In the genomic region with DNA sequence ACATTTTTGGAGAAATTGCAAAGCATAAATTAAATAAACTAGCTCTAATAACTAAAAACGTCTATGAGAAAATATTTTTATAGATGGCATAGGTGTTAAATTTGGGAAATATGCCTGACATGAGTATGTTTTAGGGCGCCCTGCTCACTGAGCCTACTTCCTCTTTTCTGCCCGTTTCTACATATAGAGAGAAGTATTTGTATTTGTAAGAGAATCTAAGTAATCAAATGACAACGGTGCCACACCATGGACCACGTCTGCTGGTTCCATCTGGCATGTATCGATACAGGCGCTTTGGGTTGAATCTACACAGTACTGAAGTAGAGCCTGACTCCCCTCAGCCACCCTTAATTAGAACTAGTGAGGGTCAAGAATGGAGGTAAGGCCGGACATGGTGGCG, we compare ENCODE assay signal across 23 mouse cellular contexts. TPM values are rescaled to one million over a fixed set of nuclear protein-coding genes. Genes with fewer than 3 reads are reported as not detected.
DNase-seq lines count a peak whose midpoint lies in the region; ATAC-seq and TF ChIP-seq lines count a peak whose summit lies in the region.
"Had no signal": no experiment of that assay in that cellular context is flagged by ENCODE, and none has a peak within 500 bp of the region (broad histone marks: within the 10 kb centered on the region; RNA-seq: fewer than 3 reads in every experiment).

No protein-coding gene starts in this region.

- no peak for TF ChIP-seq EP300 in MEL (IDR thresholded peaks at IDR 0.05; ENCODE audit: low read depth in 1 of 2, low read length in 2 of 2)

- peak; percentile 70 for ATAC-seq in granulocyte monocyte progenitor cell, adult 5-6 weeks (replicated peaks; ENCODE audit: poor library complexity, severe bottlenecking)
- ATAC-seq in midbrain, postnatal 0 days (ENCODE audit: low FRiP score), result no peak
- ATAC-seq: forebrain, embryonic 14.5 days; forebrain, postnatal 0 days; Patski had no signal

- H3K4me1 ChIP-seq in MEL (ENCODE audit: control insufficient read depth in 1 of 2, insufficient read depth in 2 of 2, low read length in 2 of 2), result peaks cover 0 to 3% of the 10 kb centered on the region in 2 experiments; a peak in 1 of 4 replicates
- no peaks in the 10 kb centered on the region for H3K4me1 ChIP-seq in midbrain, postnatal 0 days (ENCODE audit: insufficient read depth, low read length)
- H3K4me1 ChIP-seq: embryonic facial prominence, embryonic 12.5 days; embryonic facial prominence, embryonic 15.5 days; heart, embryonic 10.5 days; heart, embryonic 13.5 days; hindbrain, embryonic 12.5 days; hindbrain, embryonic 15.5 days had no signal

- no peak overlapping the region for H3K4me2 ChIP-seq in midbrain, postnatal 0 days (ENCODE audit: low read depth, low read length, poor library complexity, severe bottlenecking)
- H3K4me2 ChIP-seq: embryonic facial prominence, embryonic 12.5 days; embryonic facial prominence, embryonic 15.5 days; heart, embryonic 13.5 days; hindbrain, embryonic 12.5 days; hindbrain, embryonic 15.5 days had no signal

- no peaks in the 10 kb centered on the region for H3K79me2 ChIP-seq in MEL (ENCODE audit: control insufficient read depth, insufficient read depth, low read length, poor library complexity)

- 93% methylated on average over 9 of the region's 9 CpGs for WGBS in midbrain, postnatal 0 days

- TF ChIP-seq CTCF in MEL (IDR thresholded peaks at IDR 0.05 in 2 of 3, conservative IDR thresholded peaks at IDR 0.05 in 1 of 3; ENCODE audit: control insufficient read depth in 1 of 3, insufficient read depth in 1 of 3, low read depth in 2 of 3, low read length in 3 of 3, poor library complexity in 1 of 3, severe bottlenecking in 1 of 3), result no peak
- no peak for TF ChIP-seq CTCF in midbrain, postnatal 0 days (IDR thresholded peaks at IDR 0.05)

- no peak overlapping the region for H3K9ac ChIP-seq in MEL (ENCODE audit: control insufficient read depth, low read depth, low read length, poor library complexity, severe bottlenecking)
- no peak overlapping the region for H3K9ac ChIP-seq in midbrain, postnatal 0 days (replicated peaks; ENCODE audit: low read length, poor library complexity, severe bottlenecking)
- H3K9ac ChIP-seq: embryonic facial prominence, embryonic 12.5 days; embryonic facial prominence, embryonic 15.5 days; forebrain, postnatal 0 days; heart, embryonic 13.5 days; hindbrain, embryonic 12.5 days; hindbrain, embryonic 15.5 days had no signal

- no peak for TF ChIP-seq RAD21 in MEL (IDR thresholded peaks at IDR 0.05; ENCODE audit: low read depth, low read length)

- H3K9me3 ChIP-seq in MEL (replicated peaks; ENCODE audit: insufficient read depth, low read length), result no peaks in the 10 kb centered on the region
- H3K9me3 ChIP-seq in midbrain, postnatal 0 days (ENCODE audit: low read length), result no peaks in the 10 kb centered on the region
- H3K9me3 ChIP-seq: embryonic facial prominence, embryonic 12.5 days; embryonic facial prominence, embryonic 15.5 days; heart, embryonic 10.5 days; heart, embryonic 13.5 days; hindbrain, embryonic 12.5 days; hindbrain, embryonic 15.5 days had no signal

- no peaks in the 10 kb centered on the region for H3K36me3 ChIP-seq in MEL (ENCODE audit: control insufficient read depth in 1 of 2, insufficient read depth in 2 of 2, low read length in 2 of 2)
- H3K36me3 ChIP-seq in midbrain, postnatal 0 days (ENCODE audit: insufficient read depth, low read length), result no peaks in the 10 kb centered on the region
- H3K36me3 ChIP-seq: embryonic facial prominence, embryonic 12.5 days; embryonic facial prominence, embryonic 15.5 days; heart, embryonic 10.5 days; heart, embryonic 13.5 days; hindbrain, embryonic 12.5 days; hindbrain, embryonic 15.5 days had no signal

- H3K27ac ChIP-seq in MEL (ENCODE audit: control insufficient read depth, low read depth, low read length), result no peak overlapping the region
- H3K27ac ChIP-seq in midbrain, postnatal 0 days (ENCODE audit: low read depth, low read length), result no peak overlapping the region
- H3K27ac ChIP-seq: embryonic facial prominence, embryonic 12.5 days; embryonic facial prominence, embryonic 15.5 days; gastrocnemius, adult 2 months; heart, adult 2 months; heart, embryonic 10.5 days; heart, embryonic 13.5 days; hindbrain, embryonic 12.5 days; hindbrain, embryonic 15.5 days had no signal

- no peak for TF ChIP-seq POLR2A in MEL (IDR thresholded peaks at IDR 0.05; ENCODE audit: control insufficient read depth in 1 of 2, insufficient read depth in 1 of 2, low read depth in 1 of 2, low read length in 2 of 2, poor library complexity in 1 of 2)

- peak; percentile 58 for DNase-seq in A20 (ENCODE audit: low read depth, low spot score)
- peak; percentile 56 for DNase-seq in MEL (ENCODE audit: low read depth, low spot score)
- DNase-seq in kidney, adult 11 months, result no peak
- no peak for DNase-seq in kidney, postnatal 10 days
- DNase-seq in midbrain, postnatal 0 days (ENCODE audit: low spot score), result no peak
- DNase-seq: adrenal gland, postnatal 36 days; cerebellum, adult 11 months; cerebellum, adult 8-10 months; cerebellum, postnatal 10 days; forebrain, postnatal 0 days; gastrocnemius, adult 2 months; gastrocnemius, postnatal 14 days; heart, adult 2 months; heart, postnatal 14 days had no signal

- H3K4me3 ChIP-seq in MEL (ENCODE audit: control insufficient read depth in 1 of 2, insufficient read depth in 1 of 2, low read depth in 2 of 2, low read length in 2 of 2), result no peak overlapping the region
- no peak overlapping the region for H3K4me3 ChIP-seq in midbrain, postnatal 0 days (ENCODE audit: low read depth, low read length)
- H3K4me3 ChIP-seq: embryonic facial prominence, embryonic 12.5 days; embryonic facial prominence, embryonic 15.5 days; gastrocnemius, adult 2 months; heart, adult 2 months; heart, embryonic 10.5 days; heart, embryonic 13.5 days; hindbrain, embryonic 12.5 days; hindbrain, embryonic 15.5 days had no signal

- H3K27me3 ChIP-seq in MEL (ENCODE audit: control insufficient read depth in 1 of 2, insufficient read depth in 2 of 2, low read length in 2 of 2), result no peaks in the 10 kb centered on the region
- no peaks in the 10 kb centered on the region for H3K27me3 ChIP-seq in midbrain, postnatal 0 days (ENCODE audit: insufficient read depth, low read length)
- H3K27me3 ChIP-seq: embryonic facial prominence, embryonic 12.5 days; embryonic facial prominence, embryonic 15.5 days; heart, embryonic 13.5 days; hindbrain, embryonic 12.5 days; hindbrain, embryonic 15.5 days; Patski had no signal

TF ChIP-seq in MEL, 35 proteins besides CTCF, POLR2A, EP300 and RAD21:
- no peak for TF ChIP-seq TAL1 (IDR thresholded peaks at IDR 0.05; ENCODE audit: low read length)
- TF ChIP-seq E2F4 (IDR thresholded peaks at IDR 0.05; ENCODE audit: borderline replicate concordance, low read depth, low read length), result no peak
- no peak for TF ChIP-seq RCOR1 (IDR thresholded peaks at IDR 0.05; ENCODE audit: low read depth, low read length)
- TF ChIP-seq ZKSCAN1 (IDR thresholded peaks at IDR 0.05; ENCODE audit: low read depth, low read length), result no peak
- TF ChIP-seq CHD2 (IDR thresholded peaks at IDR 0.05; ENCODE audit: low read length), result no peak
- no peak for TF ChIP-seq MYB (IDR thresholded peaks at IDR 0.05; ENCODE audit: low read depth, low read length)
- TF ChIP-seq NELFE (IDR thresholded peaks at IDR 0.05; ENCODE audit: low read depth, low read length), result no peak
- TF ChIP-seq MEF2A (IDR thresholded peaks at IDR 0.05; ENCODE audit: extremely low read depth, insufficient replicate concordance, low read depth, low read length, poor library complexity, severe bottlenecking), result no peak
- TF ChIP-seq TBP (IDR thresholded peaks at IDR 0.05; ENCODE audit: low read depth, low read length), result no peak
- no peak for TF ChIP-seq SMC3 (IDR thresholded peaks at IDR 0.05; ENCODE audit: low read depth, low read length)
- TF ChIP-seq ZMIZ1 (IDR thresholded peaks at IDR 0.05; ENCODE audit: low read depth, low read length), result no peak
- TF ChIP-seq ELF1 (IDR thresholded peaks at IDR 0.05; ENCODE audit: low read depth, low read length), result no peak
- TF ChIP-seq HCFC1 (IDR thresholded peaks at IDR 0.05; ENCODE audit: low read depth, low read length), result no peak
- TF ChIP-seq GATA1 (IDR thresholded peaks at IDR 0.05; ENCODE audit: low read depth, low read length), result no peak
- TF ChIP-seq MAX (IDR thresholded peaks at IDR 0.05; ENCODE audit: low read length), result no peak
- no peak for TF ChIP-seq MXI1 (IDR thresholded peaks at IDR 0.05; ENCODE audit: low read depth, low read length)
- no peak for TF ChIP-seq POLR2AphosphoS5 (IDR thresholded peaks at IDR 0.05; ENCODE audit: borderline replicate concordance, low read depth, low read length)
- no peak for TF ChIP-seq ZC3H11A (IDR thresholded peaks at IDR 0.05; ENCODE audit: low read depth, low read length)

RNA-seq across cellular contexts. Expression of a gene that starts 27.6 kb away (rescaled TPM):
- total RNA-seq in MEL (2012; rRNA removed), result 18.6 and 21.0 TPM in 2 replicates
- polyA plus RNA-seq in MEL (2012; ENCODE audit: insufficient read depth in 1 of 2, insufficient read length in 2 of 2, low read depth in 1 of 2, low replicate concordance in 2 of 2, missing spikeins in 1 of 2), result 10 to 100 TPM in 1 of 2 experiments, not detected in 1; 26.8 TPM
- total RNA-seq in granulocyte monocyte progenitor cell, adult 5-6 weeks (2014; fragmentation: Nextera tagmentation), result 10.3 and 22.3 TPM in 2 replicates
- total RNA-seq in granulocyte monocyte progenitor cell, adult 5-6 weeks (2017), result 29.0 and 33.7 TPM in 2 replicates
- 5.8 and 8.9 TPM in 2 replicates for total RNA-seq in midbrain, postnatal 0 days (2014; rRNA removed)
- polyA plus RNA-seq in midbrain, postnatal 0 days (2015; fragmentation: Nextera tagmentation; extraction: Ambion mirVana), result 2.4 and 2.7 TPM in 2 replicates

RNA-seq across cellular contexts. Expression of a gene that starts 37.0 kb away (rescaled TPM):
- 37.6 and 39.2 TPM in 2 replicates for total RNA-seq in MEL (2012; rRNA removed)
- 10 to 100 TPM in 1 of 2 experiments, not detected in 1; 36.5 TPM for polyA plus RNA-seq in MEL (2012; ENCODE audit: insufficient read depth in 1 of 2, insufficient read length in 2 of 2, low read depth in 1 of 2, low replicate concordance in 2 of 2, missing spikeins in 1 of 2)
- 25.5 and 31.8 TPM in 2 replicates for total RNA-seq in granulocyte monocyte progenitor cell, adult 5-6 weeks (2014; fragmentation: Nextera tagmentation)
- total RNA-seq in granulocyte monocyte progenitor cell, adult 5-6 weeks (2017), result 44.7 and 57.4 TPM in 2 replicates
- total RNA-seq in midbrain, postnatal 0 days (2014; rRNA removed), result 36.8 and 54.6 TPM in 2 replicates
- 32.1 and 33.7 TPM in 2 replicates for polyA plus RNA-seq in midbrain, postnatal 0 days (2015; fragmentation: Nextera tagmentation; extraction: Ambion mirVana)

Comparison
In these comparisons a context has a peak if more than half of its experiments do, and no peak if none do; other contexts are left out.
1. DNase-seq: peak in A20 (single experiment) and MEL (single experiment); none in kidney, adult 11 months (single experiment), kidney, postnatal 10 days (single experiment) and midbrain, postnatal 0 days (single experiment).